Mouse (Mus musculus): ENCODE data around the gene Gpank1.

The Gpank1 gene

DNA sequence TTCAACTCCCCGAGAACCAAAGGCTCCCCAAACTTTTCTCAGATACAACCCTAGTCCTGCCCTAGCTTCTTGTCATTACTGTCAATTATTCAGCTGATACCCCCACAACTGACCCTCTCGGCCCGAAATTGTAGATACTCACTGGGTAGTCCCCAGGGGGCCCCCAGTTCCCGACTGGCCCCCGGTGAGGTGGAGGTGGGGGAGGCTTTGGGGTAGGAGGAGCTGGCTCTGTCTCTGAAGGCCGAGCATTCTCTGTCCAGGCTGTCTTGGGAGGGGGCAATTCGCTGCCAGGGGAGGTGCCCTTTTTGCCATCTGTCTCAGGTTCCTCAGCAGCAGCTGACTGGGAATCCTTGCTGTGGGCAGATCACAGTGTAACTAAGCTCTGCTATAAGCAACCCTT is 38.4 kb downstream of the Gpank1 start:
- 85% methylated on average over 7 of the region's 7 CpGs for WGBS

DNA sequence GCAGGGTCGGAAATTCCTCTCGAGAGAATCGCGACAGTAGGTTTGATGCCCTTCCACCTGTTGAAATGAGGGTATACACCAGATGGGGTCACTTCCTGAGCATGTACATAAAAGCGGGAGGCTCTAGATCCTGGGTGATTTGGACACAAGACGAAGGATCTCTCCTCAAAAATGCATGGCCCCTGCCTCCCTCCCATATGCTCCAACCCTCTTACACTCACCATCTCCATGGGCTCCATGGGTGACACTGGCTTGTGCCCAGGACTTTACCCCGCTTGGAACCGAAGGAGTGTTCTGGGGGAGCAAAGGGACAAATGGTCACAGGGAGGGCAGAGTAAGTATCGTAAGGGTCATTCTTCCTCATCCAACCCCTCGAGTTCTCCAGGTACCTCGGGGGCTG is 40.2 kb downstream of the Gpank1 start:
- 68% methylated on average over 11 of the region's 11 CpGs for WGBS

DNA sequence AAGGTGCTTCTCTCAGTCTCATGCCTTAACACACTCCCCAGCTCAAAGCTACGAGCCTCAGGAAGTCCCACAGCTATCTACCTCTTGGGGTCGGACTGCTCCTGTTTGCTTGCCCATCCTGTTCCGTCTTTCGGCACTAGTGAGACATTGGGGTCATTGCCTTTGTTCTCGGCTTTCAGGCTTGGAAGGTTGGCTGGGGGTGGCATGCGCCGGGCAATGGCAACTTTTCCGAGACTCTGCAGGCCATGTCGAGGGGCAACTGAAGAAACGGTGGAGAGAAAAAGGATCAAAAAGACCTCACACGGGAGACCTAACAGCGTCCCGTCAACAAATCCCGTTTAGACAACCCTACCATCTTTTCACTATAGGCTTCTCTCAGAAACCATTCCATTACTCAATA is 40.9 kb downstream of the Gpank1 start:
- WGBS = 50% methylated on average over 14 of the region's 14 CpGs

DNA sequence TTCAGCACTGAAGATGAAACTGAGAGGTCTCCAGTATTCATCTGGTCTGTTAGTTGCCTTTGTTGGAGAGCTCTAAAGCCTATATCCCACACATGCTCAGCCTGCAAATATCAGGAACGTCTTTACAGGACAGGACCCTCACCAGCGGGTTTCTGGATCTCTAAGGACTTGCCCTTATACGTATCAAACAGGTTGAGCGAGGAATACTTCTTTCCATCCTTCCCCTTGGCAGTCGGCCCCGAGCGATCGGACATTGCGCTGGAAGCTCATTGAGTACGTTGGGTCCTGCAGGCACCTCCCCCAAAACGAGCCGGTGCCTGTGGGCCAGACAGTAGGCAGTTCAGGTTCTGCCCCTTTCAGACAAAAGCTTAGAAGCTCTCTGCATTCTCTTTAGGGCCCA is 41.5 kb downstream of the Gpank1 start:
- WGBS = 12% methylated on average over 12 of the region's 12 CpGs

DNA sequence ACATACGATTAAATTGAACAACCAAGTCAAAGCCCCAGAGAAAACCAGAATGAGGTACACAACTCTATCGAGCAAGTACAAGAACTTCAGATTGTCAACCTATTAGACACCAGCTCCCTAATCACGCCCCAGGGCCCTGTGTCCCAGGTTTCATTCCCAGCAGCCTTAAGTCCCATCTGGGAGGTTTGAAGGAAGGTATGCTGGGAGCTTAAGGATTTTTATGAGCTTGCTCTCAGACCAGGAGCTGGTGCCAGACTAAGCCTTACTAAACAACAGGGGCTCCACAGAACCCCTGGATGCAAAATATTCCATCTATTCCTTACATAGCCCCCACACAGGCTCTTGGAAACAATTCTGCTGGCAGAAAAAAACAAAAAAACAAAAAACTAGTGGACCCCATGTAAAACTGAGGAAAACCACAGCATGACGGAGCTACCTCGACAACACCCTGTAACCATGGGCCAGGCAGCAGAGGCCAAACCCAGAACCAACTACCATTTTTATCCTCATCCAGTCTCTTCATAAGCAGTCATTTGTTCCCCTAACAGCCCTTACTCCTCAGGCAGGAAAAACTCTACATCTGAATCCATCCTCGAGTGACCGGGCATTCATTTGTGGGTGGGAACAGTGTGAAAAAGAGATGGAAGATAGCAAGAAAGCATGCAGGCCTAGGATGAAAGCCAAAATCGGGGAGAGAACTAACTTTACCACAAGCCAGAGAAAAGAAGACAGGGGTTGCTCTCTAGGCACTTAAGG is 42.2 kb downstream of the Gpank1 start:
- 3% methylated on average over 8 of the region's 8 CpGs for WGBS

DNA sequence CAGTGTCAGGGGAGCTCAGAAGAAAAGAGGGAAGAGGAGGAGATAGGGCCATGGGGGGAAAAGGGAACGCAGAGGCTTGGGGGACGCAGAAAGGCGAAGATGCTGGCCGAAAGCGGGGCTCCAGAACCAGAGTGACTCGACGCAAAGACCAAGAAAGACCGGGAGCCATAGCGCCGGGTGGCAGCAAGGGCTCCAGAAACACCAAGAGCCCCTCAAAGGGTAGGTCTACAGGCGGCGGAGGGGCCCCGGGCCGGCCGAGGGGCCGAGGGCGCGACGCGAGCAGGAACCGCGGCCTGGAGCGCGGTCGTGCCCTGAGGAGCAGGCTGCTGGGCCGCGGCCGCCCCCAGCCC is 42.9 kb downstream of the Gpank1 start:
- under 1% methylated on average over 26 of the region's 28 CpGs for WGBS

DNA sequence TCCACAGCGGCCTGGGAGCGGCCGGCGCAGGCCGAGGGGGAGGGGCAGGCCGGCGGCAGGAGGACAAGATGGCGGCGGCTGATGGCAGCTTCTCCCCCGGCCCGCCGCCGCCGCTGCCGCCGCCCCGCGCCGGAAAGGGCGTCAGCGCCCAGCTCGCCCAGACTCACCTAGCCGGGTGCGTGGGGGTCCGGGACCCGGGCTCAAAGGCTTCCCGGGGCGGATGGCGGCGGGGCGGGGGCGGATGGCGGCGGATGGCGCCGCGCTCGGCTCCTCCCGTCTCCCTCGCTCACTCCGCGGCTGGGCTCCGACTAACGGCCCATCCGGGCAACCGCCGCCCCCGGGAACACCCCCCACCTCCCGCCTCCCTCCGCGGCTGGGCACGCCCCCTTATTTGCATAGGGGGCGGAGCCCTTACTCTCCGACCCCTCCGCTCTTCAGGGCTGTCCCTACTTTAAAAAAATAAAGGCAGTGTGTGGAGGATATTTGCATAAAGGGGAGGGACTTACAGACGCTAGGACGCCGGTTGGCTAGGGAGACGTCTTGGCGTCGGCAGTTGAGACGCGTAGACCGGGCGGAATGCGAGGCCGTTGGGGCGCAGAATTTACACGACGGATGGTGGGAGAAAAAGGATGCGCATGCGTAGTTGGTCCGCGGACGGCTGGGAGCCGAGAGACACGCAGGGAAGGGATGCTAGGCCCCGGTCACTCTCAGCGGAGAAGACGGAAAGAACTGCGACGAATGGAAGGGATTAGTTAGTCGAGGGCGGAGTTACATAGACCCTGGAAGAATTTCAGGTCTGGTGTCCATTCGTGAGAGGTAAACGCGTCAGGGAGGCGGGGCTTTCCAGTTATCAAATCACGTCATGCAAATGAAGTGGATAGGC is 43.6 kb downstream of the Gpank1 start, which contains the start of gene Prrc2a:
Prrc2a (minus strand) TSS at position 330 of the 883 bp plus-strand sequence.
- under 1% methylated on average over 82 of the region's 89 CpGs for WGBS

DNA sequence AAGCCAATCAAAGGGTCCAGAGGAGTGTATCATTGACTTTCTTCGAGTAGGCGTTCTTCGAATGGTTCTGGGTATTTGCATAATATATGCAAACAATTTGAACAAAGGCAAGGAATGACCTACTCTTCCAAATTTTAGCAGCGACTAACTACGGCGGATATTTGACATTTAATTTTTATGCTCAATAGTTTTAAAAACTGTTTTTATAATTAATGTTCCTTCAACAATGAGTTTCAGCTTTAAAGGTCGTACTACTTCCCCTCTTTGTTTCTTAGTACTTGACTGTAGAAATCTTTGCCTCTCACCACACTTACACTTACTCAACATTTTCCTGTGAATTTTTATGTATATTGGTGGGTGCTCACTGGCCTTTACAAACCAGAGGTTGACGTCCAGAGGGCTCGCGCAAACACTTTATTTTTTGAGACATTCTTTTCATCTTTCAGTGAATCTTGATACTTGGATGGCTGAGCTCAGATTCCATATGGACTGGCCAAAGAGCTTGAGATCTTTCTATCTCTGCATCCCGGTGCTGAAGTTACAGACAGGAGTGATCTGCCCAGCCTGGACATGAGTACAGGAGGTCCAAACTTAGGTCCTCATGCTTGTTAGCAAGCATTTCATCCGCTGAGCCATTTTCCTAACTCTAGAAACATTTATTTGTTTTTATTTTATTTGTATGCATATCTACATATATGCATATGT is 44.3 kb downstream of the Gpank1 start:
- 18% methylated on average over 12 of the region's 12 CpGs for WGBS

DNA sequence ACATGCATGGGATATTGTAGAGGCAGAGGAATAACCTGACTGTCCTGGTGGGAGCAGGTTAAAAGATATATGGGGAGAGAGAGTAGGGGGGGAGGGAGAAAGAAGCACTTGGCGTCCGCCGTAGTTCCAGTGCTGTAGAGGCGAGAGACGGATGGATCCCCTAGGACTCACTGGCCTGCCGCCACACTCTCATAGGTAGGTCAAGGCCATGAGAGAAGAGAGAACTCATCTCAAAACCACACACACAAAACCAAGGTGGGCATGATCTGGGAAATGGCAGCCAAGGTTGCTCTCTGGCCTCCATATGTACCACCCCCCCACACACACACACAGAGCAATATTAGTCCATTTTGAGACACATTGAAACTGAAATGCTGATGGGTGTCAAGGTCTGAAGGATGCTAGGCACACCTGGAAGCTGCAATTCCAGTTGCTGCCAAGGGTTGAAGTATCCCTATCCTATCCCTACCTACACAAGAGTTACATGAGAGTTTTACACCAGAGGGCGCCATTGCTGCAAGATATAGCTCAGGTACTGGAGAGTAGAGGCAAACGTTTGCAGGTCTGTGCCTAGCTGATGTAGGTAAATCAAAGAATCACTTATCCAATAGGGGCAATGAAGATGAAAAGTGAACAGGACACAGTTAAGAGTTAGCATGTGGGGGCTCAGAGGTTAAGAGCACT is 45.2 kb downstream of the Gpank1 start:
- 74% methylated on average over 8 of the region's 8 CpGs for WGBS

DNA sequence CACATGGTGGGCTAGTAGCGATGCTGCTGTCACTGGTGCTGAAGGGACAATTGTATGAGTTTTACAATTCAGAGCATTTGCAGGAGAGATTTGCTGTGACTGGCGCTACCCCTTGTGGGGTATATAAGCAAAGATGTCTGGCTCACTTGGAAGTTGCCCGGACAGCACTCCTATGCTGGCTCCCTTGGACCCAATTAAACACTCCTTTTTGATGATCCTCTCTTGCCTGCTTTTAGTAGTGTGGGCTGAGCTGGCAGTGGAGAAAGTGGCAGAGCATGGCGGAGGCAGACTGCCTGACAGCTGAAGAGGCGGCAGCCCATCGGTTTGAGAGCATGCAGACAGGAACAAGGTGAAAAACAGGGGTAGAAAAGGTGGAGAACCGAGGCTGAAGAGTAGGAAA is 46.5 kb downstream of the Gpank1 start:
- 53% methylated on average over 7 of the region's 7 CpGs for WGBS

DNA sequence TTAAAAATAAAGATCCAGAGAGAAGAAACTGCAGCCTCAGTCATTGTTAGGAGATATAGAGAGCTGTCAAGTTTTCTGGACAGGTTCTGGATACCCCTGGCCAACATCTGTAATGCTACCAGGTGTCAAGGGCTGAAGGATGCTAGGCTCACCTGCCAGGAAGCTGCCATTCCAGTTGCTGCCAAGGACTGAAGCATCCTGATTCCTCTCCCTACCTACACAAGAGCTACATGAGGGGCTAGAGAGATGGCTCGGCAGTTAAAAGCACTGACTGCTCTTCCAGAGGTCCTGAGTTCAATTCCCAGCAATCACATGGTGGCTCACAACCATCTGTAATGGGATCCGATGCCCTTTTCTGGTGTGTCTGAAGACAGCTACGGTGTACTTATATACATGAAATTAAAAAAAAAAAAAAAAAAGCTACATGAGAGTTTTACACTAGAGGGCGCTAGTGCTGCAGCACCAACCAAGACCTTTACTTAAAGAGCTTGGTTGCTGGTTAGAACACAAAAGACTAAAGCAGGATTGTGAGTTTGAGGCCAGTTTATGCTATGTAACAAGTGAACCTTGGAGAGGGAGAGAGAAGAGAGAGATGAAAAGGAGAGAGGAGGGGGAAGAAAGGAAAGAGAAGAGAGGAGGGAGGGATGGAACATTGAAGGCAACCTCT is 47.4 kb downstream of the Gpank1 start:
- 13% methylated on average over 4 of the region's 4 CpGs for WGBS

DNA sequence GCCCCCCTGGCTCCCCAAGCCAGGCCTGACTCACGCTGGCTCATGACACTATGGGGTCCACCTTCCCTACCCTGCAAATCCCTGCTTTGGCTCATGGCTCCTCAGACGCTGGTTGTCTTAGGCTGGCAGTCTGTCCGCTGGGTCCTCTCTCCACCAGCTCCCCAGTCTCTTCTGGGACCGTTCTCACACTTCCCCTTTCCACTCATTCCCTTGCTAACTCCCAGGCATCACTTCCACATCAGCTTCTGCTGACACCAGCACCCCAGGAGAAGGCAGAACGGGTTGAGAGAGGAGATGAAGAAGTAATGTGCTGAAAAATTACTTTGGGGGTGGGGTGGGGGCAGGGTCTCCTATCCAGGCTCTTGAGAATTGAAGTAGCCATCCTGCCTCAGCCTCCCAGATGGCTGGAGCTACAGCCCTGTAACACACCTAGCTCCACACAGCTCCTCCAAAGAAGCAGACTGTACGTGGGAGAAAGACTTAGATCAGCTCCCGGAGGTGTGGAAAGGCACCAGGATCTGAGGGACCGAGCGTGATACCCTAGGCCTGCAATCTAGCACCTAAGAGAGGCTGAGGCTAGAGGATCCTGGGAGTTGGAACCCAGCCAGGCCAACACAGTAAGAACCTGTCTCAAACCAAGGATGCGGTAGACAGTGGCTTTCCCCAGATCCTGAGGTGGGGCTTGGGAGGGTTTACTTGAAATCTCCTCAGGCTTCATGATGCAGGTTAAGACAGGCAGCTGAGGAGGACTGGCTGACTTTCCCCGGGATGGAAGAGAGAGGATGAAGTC is 51.4 kb downstream of the Gpank1 start:
- WGBS = 52% methylated on average over 11 of the region's 11 CpGs

DNA sequence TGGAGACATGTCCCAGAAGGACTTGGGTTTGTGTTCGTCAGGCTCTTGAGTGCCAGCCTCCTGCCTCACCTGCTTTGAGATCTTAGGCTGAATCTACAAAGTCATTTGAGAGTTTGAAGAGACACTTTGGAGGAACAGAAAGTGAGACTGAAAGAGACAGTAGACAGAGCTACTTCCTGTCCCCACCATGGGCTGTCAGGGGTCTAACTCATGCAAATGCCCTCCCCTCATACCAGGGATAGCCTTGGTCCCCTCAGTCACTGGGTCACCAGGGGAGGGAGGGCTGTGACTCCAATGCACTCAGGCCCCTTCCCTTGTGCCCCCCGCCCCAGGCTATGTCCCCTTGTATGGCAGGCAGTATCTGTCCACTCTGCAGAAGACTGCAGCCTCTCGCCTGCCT is 52.1 kb downstream of the Gpank1 start:
- WGBS = 73% methylated on average over 3 of the region's 3 CpGs
